ENCODE assay signal across 15 mouse cellular contexts in genomic region chr13:3725803-3726202, GRCm38 (mm10).
DNase-seq lines count a peak whose midpoint lies in the region; ATAC-seq and TF ChIP-seq lines count a peak whose summit lies in the region.
"Had no signal": no experiment of that assay in that cellular context is flagged by ENCODE, and none has a peak within 500 bp of the region (broad histone marks: within the 10 kb centered on the region; RNA-seq: fewer than 3 reads in every experiment).

No protein-coding gene starts in this region.

- TF ChIP-seq RAD21 in MEL (IDR thresholded peaks at IDR 0.05; ENCODE audit: low read depth, low read length): no peak

- no peak for TF ChIP-seq POLR2A in MEL (IDR thresholded peaks at IDR 0.05; ENCODE audit: control insufficient read depth in 1 of 2, insufficient read depth in 1 of 2, low read depth in 1 of 2, low read length in 2 of 2, poor library complexity in 1 of 2)

- peaks cover 11% of the 10 kb centered on the region for H3K4me1 ChIP-seq in heart, embryonic 16.5 days (ENCODE audit: control insufficient read depth, insufficient read depth, low read length)
- H3K4me1 ChIP-seq in MEL (ENCODE audit: control insufficient read depth in 1 of 2, insufficient read depth in 2 of 2, low read length in 2 of 2): no peaks in the 10 kb centered on the region

- H3K36me3 ChIP-seq in heart, embryonic 16.5 days (ENCODE audit: control insufficient read depth, insufficient read depth): no peaks in the 10 kb centered on the region
- H3K36me3 ChIP-seq in MEL (ENCODE audit: control insufficient read depth in 1 of 2, insufficient read depth in 2 of 2, low read length in 2 of 2): no peaks in the 10 kb centered on the region
- H3K36me3 ChIP-seq: midbrain, embryonic 13.5 days had no signal

- H3K4me2 ChIP-seq in heart, embryonic 16.5 days (ENCODE audit: low read depth, low read length): no peak overlapping the region
- H3K4me2 ChIP-seq: hindbrain, embryonic 14.5 days; midbrain, embryonic 13.5 days had no signal

- intact Hi-C loops in heart, postnatal 36 days (cut with DNase I): loop anchor here (5.0 kb wide), 1 partner anchor 59 kb away; no protein-coding TSS in a partner anchor

- TF ChIP-seq CTCF in MEL (IDR thresholded peaks at IDR 0.05 in 2 of 3, conservative IDR thresholded peaks at IDR 0.05 in 1 of 3; ENCODE audit: control insufficient read depth in 1 of 3, insufficient read depth in 1 of 3, low read depth in 2 of 3, low read length in 3 of 3, poor library complexity in 1 of 3, severe bottlenecking in 1 of 3): no peak

- peak overlapping the region; percentile 19 for H3K27ac ChIP-seq in heart, embryonic 16.5 days (ENCODE audit: low read length)
- H3K27ac ChIP-seq in MEL (ENCODE audit: control insufficient read depth, low read depth, low read length): no peak overlapping the region
- H3K27ac ChIP-seq: hindbrain, embryonic 14.5 days; midbrain, embryonic 13.5 days had no signal

- no peaks in the 10 kb centered on the region for H3K27me3 ChIP-seq in heart, embryonic 16.5 days (ENCODE audit: control insufficient read depth, insufficient read depth, low read length)
- no peaks in the 10 kb centered on the region; a peak in 2 of 4 replicates for H3K27me3 ChIP-seq in MEL (ENCODE audit: control insufficient read depth in 1 of 2, insufficient read depth in 2 of 2, low read length in 2 of 2)
- H3K27me3 ChIP-seq: midbrain, embryonic 13.5 days had no signal

- WGBS in heart, embryonic 16.5 days: 70% methylated on average over 3 of the region's 3 CpGs

- no peak overlapping the region; the same call in 1 of the 2 replicates for H3K9ac ChIP-seq in heart, embryonic 16.5 days (ENCODE audit: low read length)
- no peak overlapping the region for H3K9ac ChIP-seq in MEL (ENCODE audit: control insufficient read depth, low read depth, low read length, poor library complexity, severe bottlenecking)
- H3K9ac ChIP-seq: hindbrain, embryonic 14.5 days; midbrain, embryonic 13.5 days had no signal

- ATAC-seq in heart, embryonic 16.5 days (replicated peaks; ENCODE audit: extremely low read depth, insufficient read depth, low FRiP score): no peak
- ATAC-seq in common myeloid progenitor, adult 5-6 weeks (replicated peaks; ENCODE audit: low read depth, poor library complexity, severe bottlenecking): peak; percentile 94
- peak; percentile 82 for ATAC-seq in megakaryocyte, adult 5-6 weeks (ENCODE audit: poor library complexity, severe bottlenecking)

- no peak for DNase-seq in heart, postnatal 36 days
- DNase-seq in MEL (ENCODE audit: low read depth, low spot score) (peak; percentile 50), liver (no peak)
- DNase-seq in adrenal gland, adult 8-10 months: no peak
- DNase-seq in kidney, postnatal 25 days: no peak
- DNase-seq: cerebellum, adult 8-10 months; embryo, embryonic 11 days; kidney, adult 11 months; kidney, postnatal 4 days; thymus, postnatal 4 days had no signal

- no peaks in the 10 kb centered on the region for H3K79me2 ChIP-seq in MEL (ENCODE audit: control insufficient read depth, insufficient read depth, low read length, poor library complexity)

- H3K9me3 ChIP-seq in heart, embryonic 16.5 days (replicated peaks; ENCODE audit: control insufficient read depth, low read length): no peaks in the 10 kb centered on the region
- H3K9me3 ChIP-seq in MEL (replicated peaks; ENCODE audit: insufficient read depth, low read length): no peaks in the 10 kb centered on the region
- H3K9me3 ChIP-seq: midbrain, embryonic 13.5 days had no signal

- TF ChIP-seq EP300 in MEL (IDR thresholded peaks at IDR 0.05; ENCODE audit: low read depth in 1 of 2, low read length in 2 of 2): no peak

- no peak overlapping the region for H3K4me3 ChIP-seq in heart, embryonic 16.5 days (ENCODE audit: low read length)
- no peak overlapping the region for H3K4me3 ChIP-seq in MEL (ENCODE audit: control insufficient read depth in 1 of 2, insufficient read depth in 1 of 2, low read depth in 2 of 2, low read length in 2 of 2)
- H3K4me3 ChIP-seq: midbrain, embryonic 13.5 days had no signal

TF ChIP-seq in MEL, 35 proteins besides CTCF, POLR2A, EP300 and RAD21:
- TF ChIP-seq ZMIZ1 (IDR thresholded peaks at IDR 0.05; ENCODE audit: low read depth, low read length) (no peak), CHD2 (IDR thresholded peaks at IDR 0.05; ENCODE audit: low read length) (no peak), UBTF (IDR thresholded peaks at IDR 0.05; ENCODE audit: borderline replicate concordance, insufficient read depth, low read depth, low read length) (no peak), USF2 (IDR thresholded peaks at IDR 0.05; ENCODE audit: borderline replicate concordance in 1 of 2, insufficient read depth in 1 of 2, low read depth in 1 of 2, low read length in 2 of 2) (no peak), GATA1 (IDR thresholded peaks at IDR 0.05; ENCODE audit: low read depth, low read length) (0 out of 2 replicates have a peak, but pooled peaks have one; percentile 5), HCFC1 (IDR thresholded peaks at IDR 0.05; ENCODE audit: low read depth, low read length) (no peak), RCOR1 (IDR thresholded peaks at IDR 0.05; ENCODE audit: low read depth, low read length) (no peak)
TF ChIP-seq in MEL: peak in this region for 1.
